Mouse (Mus musculus): ENCODE measurements around the gene Fkbp2. TPM values are rescaled to one million over a fixed set of nuclear protein-coding genes. Genes with fewer than 3 reads are reported as not detected.

Gene Fkbp2
- total and polyA plus RNA-seq, 3 experiments = 17.6 to 87.0 (median 44.6) TPM

DNA sequence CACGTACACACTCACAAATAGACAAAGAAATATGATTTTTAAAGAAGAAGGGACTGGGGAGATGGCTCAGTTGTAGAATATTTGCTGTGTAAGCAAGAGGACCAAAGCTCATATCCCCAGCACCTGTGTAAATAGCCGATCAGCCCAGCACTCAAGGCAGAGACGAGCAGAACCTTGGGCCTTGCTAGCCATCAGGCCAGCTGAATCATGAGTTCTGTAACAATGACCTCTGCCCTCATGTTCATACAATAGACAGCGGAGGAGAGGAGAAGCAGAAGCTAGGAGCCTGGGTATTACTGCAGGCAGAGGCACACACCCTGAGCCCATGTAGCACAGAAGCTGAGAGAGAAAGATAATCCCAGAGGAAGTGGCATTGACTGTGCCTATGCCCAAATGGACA lies 32.1 kb upstream of the Fkbp2 start:
- dilution Hi-C loops (cut with MboI; ENCODE audit: extremely low pct_ligation_motif_present, extremely low pct_unique_long_range_greater_than_20kb, low sequenced_read_pairs) = no loop called here
- no peak overlapping the region for H3K4me3 ChIP-seq (replicated peaks in 1 of 3; ENCODE audit: low read depth in 2 of 3, low read length in 2 of 3, poor library complexity in 1 of 3)
- H3K4me1 ChIP-seq (ENCODE audit: control insufficient read depth in 1 of 2, insufficient read depth in 2 of 2) = peaks cover 4 to 10% of the 10 kb centered on the region in 2 experiments; a peak in 3 of 4 replicates
- no peaks in the 10 kb centered on the region for H3K27me3 ChIP-seq (replicated peaks)
- H3K79me2 ChIP-seq (replicated peaks; ENCODE audit: control insufficient read depth, extremely low read depth, insufficient read depth, poor library complexity, severe bottlenecking) = no peaks in the 10 kb centered on the region
- no peak overlapping the region for H3K27ac ChIP-seq (ENCODE audit: insufficient read depth, low read depth)
- in situ Hi-C loops (cut with MboI; ENCODE audit: low pct_ligation_motif_present, low pct_unique_long_range_greater_than_20kb, low sequenced_read_pairs) = no loop called here
- H3K9ac ChIP-seq (ENCODE audit: insufficient read depth, low read depth) = no peak overlapping the region
- H3K9me3 ChIP-seq (replicated peaks; ENCODE audit: low read length) = no peaks in the 10 kb centered on the region
- no peak for DNase-seq (ENCODE audit: extremely low read depth)
- TF ChIP-seq MEF2A (IDR thresholded peaks at IDR 0.05; ENCODE audit: borderline replicate concordance, low read depth, low read length) (no peak), PAX5 (IDR thresholded peaks at IDR 0.05; ENCODE audit: low read length) (no peak), JUND (conservative IDR thresholded peaks at IDR 0.05; ENCODE audit: low read depth, low read length) (no peak), JUN (IDR thresholded peaks at IDR 0.05; ENCODE audit: insufficient read depth, low read depth, low read length) (no peak), UBTF (IDR thresholded peaks at IDR 0.05; ENCODE audit: low read depth, low read length) (no peak), NRF1 (IDR thresholded peaks at IDR 0.05; ENCODE audit: low read depth, low read length) (no peak), ZNF384 (IDR thresholded peaks at IDR 0.05; ENCODE audit: low read depth, low read length) (no peak), KAT2A (IDR thresholded peaks at IDR 0.05; ENCODE audit: insufficient replicate concordance, low read length) (no peak), ETS1 (conservative IDR thresholded peaks at IDR 0.05; ENCODE audit: low read depth, low read length) (no peak), GABPA (IDR thresholded peaks at IDR 0.05; ENCODE audit: insufficient replicate concordance, low read depth, low read length) (no peak), ZKSCAN1 (IDR thresholded peaks at IDR 0.05; ENCODE audit: borderline replicate concordance, low read depth, low read length) (no peak)
- H3K4me2 ChIP-seq (ENCODE audit: insufficient read depth, low read depth, poor library complexity, severe bottlenecking) = no peak overlapping the region
- peaks cover 27 to 66% of the 10 kb centered on the region in 2 experiments for H3K36me3 ChIP-seq (replicated peaks in 1 of 2; ENCODE audit: control insufficient read depth in 1 of 2, insufficient read depth in 1 of 2, low read length in 1 of 2)

DNA sequence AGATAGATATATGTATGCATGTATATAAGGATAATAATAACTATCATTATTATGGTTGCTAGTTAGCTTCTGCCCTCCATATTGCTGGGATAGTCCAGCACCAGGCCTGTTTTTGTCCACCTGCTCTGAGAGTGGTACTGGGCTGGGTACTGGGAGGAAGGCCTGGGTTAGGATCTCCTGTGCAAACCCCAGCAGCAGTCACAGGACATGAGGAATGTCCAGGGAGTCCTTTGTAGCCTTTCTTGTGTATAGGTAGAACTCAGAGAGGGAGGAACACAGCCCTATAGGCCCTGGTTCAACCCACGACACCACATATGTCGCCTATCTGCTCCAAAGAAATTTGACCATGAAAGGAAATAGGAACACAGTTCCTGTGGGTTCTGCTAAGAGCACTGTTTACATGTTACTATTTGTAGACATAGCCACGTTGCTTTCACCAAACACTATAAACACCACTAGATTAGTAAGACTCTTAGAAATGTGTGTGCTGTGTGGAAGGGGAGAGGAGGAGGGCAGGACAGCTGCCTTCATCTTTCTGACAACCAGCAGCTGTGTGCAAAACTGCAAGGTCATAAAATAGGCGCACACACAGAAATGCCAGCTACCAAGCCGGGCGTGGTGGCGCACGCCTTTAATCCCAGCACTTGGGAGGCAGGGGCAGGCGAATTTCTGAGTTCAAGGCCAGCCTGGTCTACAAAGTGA lies 26.7 kb upstream of the Fkbp2 start:
- Histone ChIP-seq H3K9me3 (replicated peaks; ENCODE audit: low read length) (no peaks in the 10 kb centered on the region), H3K27me3 (replicated peaks) (no peaks in the 10 kb centered on the region), H3K27ac (ENCODE audit: insufficient read depth, low read depth) (no peak overlapping the region), H3K4me2 (ENCODE audit: insufficient read depth, low read depth, poor library complexity, severe bottlenecking) (no peak overlapping the region), H3K36me3 (replicated peaks in 1 of 2; ENCODE audit: control insufficient read depth in 1 of 2, insufficient read depth in 1 of 2, low read length in 1 of 2) (peaks cover 24 to 66% of the 10 kb centered on the region in 2 experiments), H3K9ac (ENCODE audit: insufficient read depth, low read depth) (no peak overlapping the region), H3K79me2 (replicated peaks; ENCODE audit: control insufficient read depth, extremely low read depth, insufficient read depth, poor library complexity, severe bottlenecking) (no peaks in the 10 kb centered on the region), H3K4me1 (ENCODE audit: control insufficient read depth in 1 of 2, insufficient read depth in 2 of 2) (no peaks in the 10 kb centered on the region), H3K4me3 (replicated peaks in 1 of 3; ENCODE audit: low read depth in 2 of 3, low read length in 2 of 3, poor library complexity in 1 of 3) (no peak overlapping the region)
- TF ChIP-seq ELF1 (IDR thresholded peaks at IDR 0.05; ENCODE audit: low read depth, low read length) (no peak), RCOR1 (conservative IDR thresholded peaks at IDR 0.05; ENCODE audit: low read depth, low read length) (no peak), USF2 (conservative IDR thresholded peaks at IDR 0.05; ENCODE audit: low read depth, low read length) (no peak), GABPA (IDR thresholded peaks at IDR 0.05; ENCODE audit: insufficient replicate concordance, low read depth, low read length) (no peak), TBP (conservative IDR thresholded peaks at IDR 0.05; ENCODE audit: low read depth, low read length) (no peak)
- in situ Hi-C loops (cut with MboI; ENCODE audit: low pct_ligation_motif_present, low pct_unique_long_range_greater_than_20kb, low sequenced_read_pairs) (no loop called here), dilution Hi-C loops (cut with MboI; ENCODE audit: extremely low pct_ligation_motif_present, extremely low pct_unique_long_range_greater_than_20kb, low sequenced_read_pairs) (no loop called here)
- DNase-seq (ENCODE audit: extremely low read depth) = no peak

All from CH12.LX (cell line).